Mouse (Mus musculus) midbrain, embryonic 15.5 days (tissue): ENCODE data around the gene Tfap2c. TPM values are rescaled to one million over a fixed set of nuclear protein-coding genes. Genes with fewer than 3 reads are reported as not detected.
A peak's percentile ranks its signal among the peaks of the same experiment; 100 is the strongest.

Experiments used
- ATAC-seq: fragments of 200-750 bp; cut with Nextera tagmentation; replicated peaks from 2 replicates; pipeline ENCODE4 v1.8.0; 2017; ENCODE audit warnings: moderate TSS enrichment
- H3K27ac ChIP-seq: fragments of 300-500 bp; sonication (generic); 2 replicates; pipeline ENCODE4 v1.5.1; 2015; ENCODE audit warnings: mild to moderate bottlenecking, inconsistent platforms
- H3K27me3 ChIP-seq: fragments of 300-500 bp; sonication (generic); replicated peaks from 2 replicates; pipeline ENCODE4 v1.6.1; 2015; ENCODE audit warnings: inconsistent platforms
- H3K36me3 ChIP-seq: fragments of 300-500 bp; sonication (generic); replicated peaks from 2 replicates; pipeline ENCODE4 v1.6.1; 2015; ENCODE audit warnings: inconsistent platforms
- H3K4me1 ChIP-seq: fragments of 300-500 bp; sonication (generic); 2 replicates; pipeline ENCODE4 v1.6.1; 2015; ENCODE audit warnings: inconsistent platforms
- H3K4me2 ChIP-seq: fragments of 300-500 bp; sonication (generic); 2 replicates; pipeline ENCODE4 v1.6.1; 2015; ENCODE audit warnings: inconsistent platforms, mild to moderate bottlenecking, moderate library complexity
- H3K4me3 ChIP-seq: fragments of 300-500 bp; sonication (generic); 2 replicates; pipeline ENCODE4 v1.5.1; 2015; ENCODE audit warnings: mild to moderate bottlenecking, inconsistent platforms
- H3K9ac ChIP-seq: fragments of 300-500 bp; sonication (generic); 2 replicates; pipeline ENCODE4 v1.6.1; 2015; ENCODE audit warnings: mild to moderate bottlenecking, inconsistent platforms
- H3K9me3 ChIP-seq: fragments of 300-500 bp; sonication (generic); 2 replicates; pipeline ENCODE4 v1.6.1; 2016; ENCODE audit warnings: inconsistent platforms
- WGBS: fragments of 180-500 bp; shearing (Covaris S2); methylation state at CpG from one replicate; pipeline ENCODE4 v1.1.7; 2015; ENCODE audit warnings: mixed read lengths; 5-methylcytosine and 5-hydroxymethylcytosine counted together
- polyA plus RNA-seq: library from polyadenylated mRNA; unstranded; fragments of >200 nt; fragmentation: Nextera tagmentation; extraction: Ambion mirVana; gene quantifications from 2 replicates; pipeline ENCODE4 v1.2.1, GENCODE M21; 2015

Gene Tfap2c
- polyA plus RNA-seq, 1 experiment from 2014 or later, result 0.34 TPM

- no peaks in the 10 kb centered on the region for H3K9me3 ChIP-seq
- H3K9ac ChIP-seq, result no peak overlapping the region
- ATAC-seq, result no peak
- H3K27ac ChIP-seq, result no peak overlapping the region
- H3K4me1 ChIP-seq, result peaks cover 24% of the 10 kb centered on the region
- no peak overlapping the region for H3K4me2 ChIP-seq
- H3K36me3 ChIP-seq, result no peaks in the 10 kb centered on the region
- 55% methylated on average over 9 of the region's 9 CpGs for WGBS
- H3K27me3 ChIP-seq, result peaks cover 85% of the 10 kb centered on the region
- no peak overlapping the region for H3K4me3 ChIP-seq
These were observed 4.8 kb downstream of the Tfap2c start for GRCm38 (mm10) chr2:172554211-172554610.

DNA sequence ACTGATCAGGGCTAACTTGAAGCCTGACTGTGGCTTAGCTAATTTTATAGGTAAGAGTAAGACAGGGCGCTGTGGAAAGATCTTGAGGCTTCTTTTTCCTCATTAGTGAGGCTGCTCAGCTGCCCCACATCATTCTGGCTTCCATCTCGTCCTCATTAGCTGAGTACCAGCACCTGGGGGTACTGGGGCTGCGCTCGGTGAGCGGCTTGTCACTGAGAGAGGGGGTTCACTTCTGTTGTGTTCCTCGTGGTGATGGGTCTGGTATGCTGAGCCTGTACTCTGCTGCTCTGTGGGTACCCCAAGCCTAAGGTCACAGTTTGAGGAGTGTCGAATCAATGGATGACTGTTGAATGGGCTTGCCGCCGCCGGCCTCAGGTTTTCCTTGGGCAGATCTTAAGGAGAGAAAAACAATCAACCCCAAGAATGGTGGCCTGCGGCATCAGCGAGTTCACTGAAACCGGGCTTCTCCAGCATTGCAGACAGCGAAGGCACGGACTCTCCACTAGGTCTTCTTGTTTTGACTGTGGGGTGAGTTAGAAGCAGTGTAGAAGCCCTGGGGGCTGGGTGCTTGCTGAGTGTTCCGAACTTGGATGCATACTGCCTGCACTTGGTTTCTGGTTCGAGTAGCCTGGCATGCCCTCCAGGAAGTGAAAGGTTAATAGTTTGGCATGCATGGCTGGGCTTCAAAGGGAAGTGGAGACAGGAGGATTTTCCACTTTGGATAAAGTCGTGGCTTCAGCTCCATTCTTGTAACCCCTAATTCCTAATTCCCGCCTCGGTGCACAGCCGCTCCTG lies 9.5 kb downstream of the Tfap2c start:
- Histone ChIP-seq H3K4me1 (no peaks in the 10 kb centered on the region), H3K27ac (no peak overlapping the region), H3K4me3 (no peak overlapping the region), H3K9me3 (no peaks in the 10 kb centered on the region), H3K27me3 (peaks cover 68% of the 10 kb centered on the region), H3K9ac (no peak overlapping the region), H3K4me2 (no peak overlapping the region), H3K36me3 (no peaks in the 10 kb centered on the region)
- 16% methylated on average over 21 of the region's 21 CpGs for WGBS
- ATAC-seq, result no peak

DNA sequence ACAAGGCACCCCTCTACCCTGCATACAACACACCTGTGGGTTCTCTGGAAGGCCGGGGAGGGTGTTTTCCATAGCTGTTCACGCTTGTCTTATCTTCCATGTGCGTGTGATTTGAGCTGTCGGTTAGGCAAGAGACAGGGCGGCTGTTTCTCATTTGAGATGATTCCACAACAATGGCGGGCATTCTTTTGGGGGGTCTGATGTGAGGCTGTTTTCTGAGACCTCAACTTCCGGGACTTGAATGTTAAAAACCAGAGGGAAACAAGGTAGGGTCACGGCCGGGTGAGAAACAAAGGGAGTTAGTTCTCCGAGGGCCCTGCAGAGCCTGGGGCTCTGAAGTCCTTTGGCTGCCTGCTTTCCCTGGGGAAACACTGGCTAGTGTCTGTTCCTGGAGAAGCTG lies 11.6 kb downstream of the Tfap2c start:
- no peak overlapping the region for H3K4me3 ChIP-seq
- peaks cover 48% of the 10 kb centered on the region for H3K27me3 ChIP-seq
- no peak overlapping the region for H3K4me2 ChIP-seq
- H3K9ac ChIP-seq, result no peak overlapping the region
- no peaks in the 10 kb centered on the region for H3K36me3 ChIP-seq
- no peak for ATAC-seq
- WGBS, result 33% methylated on average over 10 of the region's 10 CpGs
- H3K27ac ChIP-seq, result no peak overlapping the region
- no peaks in the 10 kb centered on the region for H3K4me1 ChIP-seq
- no peaks in the 10 kb centered on the region for H3K9me3 ChIP-seq

- Histone ChIP-seq H3K9me3 (no peaks in the 10 kb centered on the region), H3K36me3 (no peaks in the 10 kb centered on the region), H3K4me2 (no peak overlapping the region), H3K27me3 (no peaks in the 10 kb centered on the region), H3K27ac (no peak overlapping the region), H3K4me3 (no peak overlapping the region), H3K9ac (no peak overlapping the region), H3K4me1 (no peaks in the 10 kb centered on the region)
- 86% methylated on average over 9 of the region's 9 CpGs for WGBS
- ATAC-seq, result no peak
These were observed 18.4 kb downstream of the Tfap2c start for GRCm38 (mm10) chr2:172567835-172568234.

DNA sequence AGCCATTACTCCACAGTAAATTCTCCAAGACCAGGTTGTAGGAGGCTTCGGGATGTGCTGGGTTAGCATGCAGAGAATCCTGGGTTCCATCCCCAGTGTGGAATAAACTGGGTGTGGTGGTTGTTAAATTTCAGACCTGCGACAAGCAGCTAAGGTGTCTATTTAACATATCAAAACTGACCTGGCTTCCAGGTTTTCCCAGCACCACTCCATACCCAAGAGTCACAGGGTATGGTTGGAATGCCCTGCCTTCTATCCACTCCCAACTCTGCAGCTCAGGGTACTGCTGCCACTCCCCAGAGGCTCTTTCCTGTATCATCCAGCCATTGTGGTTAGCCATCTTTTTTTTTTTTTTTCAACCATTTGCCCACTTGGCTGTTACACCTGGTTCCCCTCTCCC lies 19.1 kb downstream of the Tfap2c start:
- H3K9me3 ChIP-seq, result no peaks in the 10 kb centered on the region
- H3K27ac ChIP-seq, result no peak overlapping the region
- H3K4me3 ChIP-seq, result no peak overlapping the region
- H3K4me2 ChIP-seq, result no peak overlapping the region
- ATAC-seq, result no peak
- 94% methylated on average over 2 of the region's 2 CpGs for WGBS
- no peaks in the 10 kb centered on the region for H3K27me3 ChIP-seq
- no peak overlapping the region for H3K9ac ChIP-seq
- H3K4me1 ChIP-seq, result no peaks in the 10 kb centered on the region
- no peaks in the 10 kb centered on the region for H3K36me3 ChIP-seq

DNA sequence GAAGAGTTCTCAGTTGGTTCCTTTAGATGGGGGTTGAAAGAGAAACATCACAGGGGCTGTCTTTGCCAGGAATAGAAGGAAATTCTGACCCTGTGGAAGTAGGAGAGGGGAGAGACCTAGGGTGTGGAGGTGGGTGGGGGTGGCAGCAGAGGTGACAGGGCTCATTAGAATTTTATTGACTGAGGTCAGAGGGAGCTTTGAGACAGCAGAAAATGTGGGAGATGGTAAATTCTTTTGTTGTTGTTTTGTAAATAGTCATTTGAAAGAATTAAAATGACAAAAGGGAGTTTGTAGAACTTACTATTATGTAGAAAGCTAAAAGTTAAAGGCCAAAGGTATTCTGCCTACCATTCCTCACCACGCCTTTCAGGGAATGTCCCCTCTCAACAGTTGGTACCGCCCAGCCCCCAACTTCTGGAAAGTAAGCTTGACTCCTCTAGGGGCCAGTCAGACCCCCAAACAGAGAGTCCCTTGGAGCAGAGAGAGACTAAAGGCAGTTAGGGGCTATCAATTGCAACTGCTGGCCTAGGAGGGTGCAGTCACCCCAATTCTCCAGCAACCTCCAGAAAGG lies 27.9 kb downstream of the Tfap2c start:
- 75% methylated on average over 2 of the region's 2 CpGs for WGBS
- Histone ChIP-seq H3K4me2 (no peak overlapping the region), H3K9me3 (no peaks in the 10 kb centered on the region), H3K4me3 (no peak overlapping the region), H3K27me3 (0 out of 2 replicates have a peak, but pooled peaks cover 7% of the 10 kb centered on the region), H3K9ac (no peak overlapping the region), H3K36me3 (no peaks in the 10 kb centered on the region), H3K4me1 (peaks cover 9% of the 10 kb centered on the region), H3K27ac (no peak overlapping the region)
- ATAC-seq, result no peak

DNA sequence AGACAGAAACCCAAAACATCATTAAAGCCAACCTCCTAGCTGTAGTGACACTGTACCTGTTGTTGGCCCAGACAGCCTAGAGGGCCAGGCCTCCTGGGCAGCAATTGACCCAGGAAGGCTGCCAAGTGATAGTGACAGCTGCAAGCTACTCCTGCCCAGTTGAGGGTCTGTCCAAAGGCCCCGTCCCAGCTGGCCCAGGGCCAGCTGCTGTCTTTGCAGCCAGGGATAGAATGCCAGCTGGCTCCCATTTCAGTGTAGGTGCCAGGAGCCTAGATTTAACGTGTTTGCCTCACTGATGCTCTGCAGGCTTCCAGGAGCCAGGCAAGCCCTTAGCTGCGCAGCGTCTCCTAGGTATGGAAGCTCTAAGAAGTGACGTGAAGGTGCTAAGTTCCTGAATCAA lies 29.8 kb downstream of the Tfap2c start:
- Histone ChIP-seq H3K27ac (no peak overlapping the region), H3K27me3 (peaks cover 7% of the 10 kb centered on the region; the same call in 1 of the 2 replicates)

DNA sequence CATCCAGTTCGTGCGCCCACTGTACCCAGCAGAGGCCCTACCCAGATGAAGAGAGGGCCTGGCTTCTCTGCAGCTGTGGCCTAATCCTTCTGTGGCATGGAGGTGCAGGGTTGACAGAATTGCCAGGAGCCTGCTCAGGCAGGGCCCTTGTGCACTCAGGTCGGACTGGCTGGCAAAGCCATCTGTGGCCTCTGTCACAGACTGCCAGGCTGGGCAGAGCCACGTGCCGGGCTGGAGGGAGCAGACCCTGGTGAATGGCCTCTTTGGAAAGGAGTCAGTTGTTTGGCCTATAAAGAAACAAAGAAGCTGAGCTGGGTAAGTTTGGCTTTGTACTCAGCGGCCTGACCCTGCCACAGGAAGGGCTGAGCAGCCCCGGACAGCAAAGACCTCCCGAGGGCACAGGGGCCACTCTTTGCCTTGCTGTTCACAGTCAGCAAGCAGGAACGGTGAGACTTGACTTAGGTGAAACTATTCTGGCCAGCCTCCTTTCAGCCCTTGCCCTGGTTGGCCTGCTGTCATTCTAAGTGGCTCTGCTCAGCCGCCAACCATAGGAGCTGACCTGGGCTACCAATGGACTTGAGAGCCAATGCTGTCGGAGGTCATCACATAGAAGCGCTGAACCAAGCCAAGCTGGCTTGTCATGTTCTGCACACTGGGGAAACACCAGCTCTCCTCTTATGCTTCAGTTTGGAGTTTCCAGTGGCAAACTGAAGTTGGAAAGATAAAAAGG lies 31.3 kb downstream of the Tfap2c start:
- H3K9ac ChIP-seq, result no peak overlapping the region
- H3K27me3 ChIP-seq, result peaks cover 7% of the 10 kb centered on the region; the same call in 1 of the 2 replicates
- no peak overlapping the region for H3K4me2 ChIP-seq
- no peak overlapping the region for H3K27ac ChIP-seq
- H3K4me3 ChIP-seq, result no peak overlapping the region
- no peaks in the 10 kb centered on the region for H3K9me3 ChIP-seq
- H3K36me3 ChIP-seq, result no peaks in the 10 kb centered on the region
- no peak for ATAC-seq
- H3K4me1 ChIP-seq, result peaks cover 9% of the 10 kb centered on the region
- 49% methylated on average over 12 of the region's 12 CpGs for WGBS

More for the DNA sequence above, 29.8 kb downstream of the Tfap2c start:
- peak; percentile 39; the same call in 1 of the 2 replicates for ATAC-seq
- Histone ChIP-seq H3K9ac (no peak overlapping the region), H3K4me2 (no peak overlapping the region), H3K4me1 (peaks cover 9% of the 10 kb centered on the region), H3K36me3 (no peaks in the 10 kb centered on the region), H3K4me3 (no peak overlapping the region), H3K9me3 (no peaks in the 10 kb centered on the region)
- 58% methylated on average over 5 of the region's 5 CpGs for WGBS

GRCm38 (mm10) chr2:172583312-172583711 lies 33.9 kb downstream of the Tfap2c start:
- H3K9ac ChIP-seq, result no peak overlapping the region
- peaks cover 9% of the 10 kb centered on the region for H3K4me1 ChIP-seq
- no peaks in the 10 kb centered on the region for H3K36me3 ChIP-seq
- H3K9me3 ChIP-seq, result no peaks in the 10 kb centered on the region
- H3K4me2 ChIP-seq, result no peak overlapping the region
- 29% methylated on average over 7 of the region's 7 CpGs for WGBS
- ATAC-seq, result no peak
- peaks cover 7% of the 10 kb centered on the region; the same call in 1 of the 2 replicates for H3K27me3 ChIP-seq
- no peak overlapping the region for H3K4me3 ChIP-seq
- no peak overlapping the region for H3K27ac ChIP-seq

- ATAC-seq, result no peak
- 90% methylated on average over 6 of the region's 6 CpGs for WGBS
- H3K4me3 ChIP-seq, result no peak overlapping the region
- H3K4me2 ChIP-seq, result no peak overlapping the region
- H3K4me1 ChIP-seq, result no peaks in the 10 kb centered on the region
- H3K9me3 ChIP-seq, result no peaks in the 10 kb centered on the region
- H3K27me3 ChIP-seq, result peaks cover 3% of the 10 kb centered on the region; the same call in 1 of the 2 replicates
- H3K9ac ChIP-seq, result no peak overlapping the region
- H3K36me3 ChIP-seq, result no peaks in the 10 kb centered on the region
- H3K27ac ChIP-seq, result no peak overlapping the region
These were observed 35.9 kb downstream of the Tfap2c start for GRCm38 (mm10) chr2:172585329-172585728.

DNA sequence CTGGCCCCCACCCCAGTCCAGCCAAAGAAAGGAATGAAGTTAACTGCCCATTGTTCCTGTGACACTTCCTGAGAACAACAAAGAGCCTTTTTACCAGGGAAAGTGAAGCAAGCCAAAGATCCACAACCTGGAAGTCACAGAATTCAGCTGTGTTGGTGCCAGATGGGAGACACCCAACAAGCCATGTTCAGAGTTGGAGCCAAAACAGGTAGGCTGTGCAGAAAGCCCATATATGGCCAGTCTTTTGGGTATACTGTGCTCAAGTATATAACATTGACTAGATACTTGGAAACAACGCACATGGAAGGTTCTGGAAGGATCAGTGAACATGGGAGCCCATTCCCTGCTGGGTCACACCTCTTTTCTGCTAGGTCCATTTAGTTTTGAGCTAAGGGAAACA lies 39.7 kb downstream of the Tfap2c start:
- H3K27me3 ChIP-seq, result no peaks in the 10 kb centered on the region
- no peak overlapping the region for H3K4me2 ChIP-seq
- H3K27ac ChIP-seq, result no peak overlapping the region
- no peak for ATAC-seq
- H3K4me3 ChIP-seq, result no peak overlapping the region
- no peaks in the 10 kb centered on the region for H3K9me3 ChIP-seq
- 100% methylated on average over 1 of the region's 1 CpGs for WGBS
- no peaks in the 10 kb centered on the region for H3K4me1 ChIP-seq
- H3K36me3 ChIP-seq, result no peaks in the 10 kb centered on the region
- H3K9ac ChIP-seq, result no peak overlapping the region

DNA sequence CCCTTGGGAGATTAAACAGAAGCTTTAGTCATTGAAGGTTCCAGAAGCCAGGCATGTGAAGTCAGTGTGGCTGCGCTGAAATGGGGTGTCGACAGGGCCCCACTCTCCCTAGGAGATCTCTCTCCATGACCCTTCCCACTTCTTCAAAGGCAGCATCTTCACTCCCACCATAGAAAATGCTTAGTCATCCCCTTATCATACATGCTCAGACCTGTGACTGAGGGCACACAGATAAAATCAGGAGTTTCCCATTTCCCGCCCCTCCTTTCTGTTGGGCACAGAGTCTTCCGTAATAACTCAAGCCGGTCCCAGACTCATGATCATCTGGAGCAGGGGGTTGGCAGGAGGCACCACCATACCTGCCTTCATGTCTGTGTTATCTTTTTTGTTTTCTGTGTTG lies 41.4 kb downstream of the Tfap2c start:
- no peak for ATAC-seq
- Histone ChIP-seq H3K4me2 (no peak overlapping the region), H3K4me3 (no peak overlapping the region), H3K27ac (no peak overlapping the region), H3K4me1 (no peaks in the 10 kb centered on the region), H3K9ac (no peak overlapping the region), H3K27me3 (no peaks in the 10 kb centered on the region), H3K9me3 (no peaks in the 10 kb centered on the region), H3K36me3 (no peaks in the 10 kb centered on the region)
- 86% methylated on average over 5 of the region's 5 CpGs for WGBS
